Mouse (Mus musculus) cerebellum, adult (tissue): ENCODE measurements around the gene Hes7.

Experiments used
- ATAC-seq: cut with Nextera tagmentation; 2 replicates; pipeline ENCODE4 v1.9.2; 2017; ENCODE audit warnings: mild to moderate bottlenecking, moderate library complexity, mixed read lengths; ENCODE audit not compliant: insufficient number of reproducible peaks, low FRiP score, low TSS enrichment

Gene Hes7

DNA sequence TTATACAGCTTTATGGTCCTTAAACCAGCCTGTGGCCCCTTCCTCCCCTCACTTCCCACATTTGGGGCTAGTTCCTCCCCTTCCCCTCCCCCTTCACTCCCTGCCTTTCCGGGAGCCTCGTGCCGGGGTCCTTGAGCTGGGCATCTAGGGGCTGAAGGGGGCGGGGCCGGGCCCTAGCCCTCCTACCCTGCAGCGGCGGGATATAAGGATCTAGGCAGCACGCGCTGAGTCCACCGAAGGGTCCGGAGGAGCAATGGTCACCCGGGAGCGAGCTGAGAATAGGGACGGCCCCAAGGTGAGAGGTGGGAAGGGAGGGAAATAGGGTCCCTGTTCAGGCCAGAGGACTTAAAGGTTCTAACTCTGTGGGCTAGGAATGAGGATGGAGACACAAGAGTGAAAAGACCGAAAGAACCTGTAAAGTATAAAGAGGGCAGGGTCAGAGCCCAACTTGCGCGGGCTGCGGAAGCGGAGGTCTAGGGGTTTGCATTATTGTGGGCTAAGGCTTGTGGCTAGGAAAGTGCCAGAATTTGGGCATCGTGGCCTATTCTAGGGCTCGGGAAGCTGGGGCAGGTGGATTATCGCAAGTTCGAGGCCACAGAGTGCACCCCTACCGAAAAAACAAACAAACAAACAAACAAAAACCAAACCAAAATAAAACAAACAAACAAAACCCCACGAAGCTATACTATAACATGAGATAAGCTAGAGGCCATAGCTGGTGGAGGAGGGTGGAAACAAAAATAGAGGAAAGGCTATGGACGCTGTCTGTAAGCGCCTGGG lies at the start of gene Hes7:
Hes7 (plus strand) TSS at position 184 of the 780 bp plus-strand sequence.
- no peak for ATAC-seq

DNA sequence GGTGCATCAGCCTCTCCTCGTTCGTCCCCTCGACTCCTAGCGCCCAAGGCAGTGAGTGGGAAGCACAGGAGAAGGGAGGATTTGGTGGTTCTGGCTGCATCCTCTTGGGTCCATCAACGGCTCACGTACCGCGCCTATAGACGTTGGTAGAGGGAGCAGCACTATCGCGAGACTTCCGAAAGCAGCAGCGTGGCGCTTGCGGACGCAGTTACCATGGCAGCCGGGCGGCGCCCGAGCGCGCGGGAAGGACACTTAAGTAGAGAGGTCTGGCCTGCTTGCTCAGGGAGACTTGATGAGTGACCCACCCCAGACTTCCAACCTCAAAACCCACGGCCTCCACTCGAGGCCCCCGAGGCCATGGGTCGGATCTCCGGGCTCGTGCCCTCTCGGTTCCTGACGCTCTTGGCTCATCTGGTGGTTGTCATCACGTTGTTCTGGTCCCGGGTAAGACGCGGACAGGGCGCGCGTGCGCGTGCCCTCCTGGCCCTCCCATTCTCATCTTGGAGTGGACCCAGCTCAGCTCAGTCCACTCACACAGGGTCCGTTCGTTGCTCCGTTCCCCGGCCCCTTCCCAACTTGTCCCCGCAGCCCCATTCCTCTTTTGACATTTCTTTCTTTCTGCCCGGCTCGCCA lies 49.5 kb upstream of the Hes7 start, which contains the start of gene Tmem107:
Tmem107 (plus strand) TSS at position 217 of the 633 bp plus-strand sequence.
- peak; percentile 84 for ATAC-seq

DNA sequence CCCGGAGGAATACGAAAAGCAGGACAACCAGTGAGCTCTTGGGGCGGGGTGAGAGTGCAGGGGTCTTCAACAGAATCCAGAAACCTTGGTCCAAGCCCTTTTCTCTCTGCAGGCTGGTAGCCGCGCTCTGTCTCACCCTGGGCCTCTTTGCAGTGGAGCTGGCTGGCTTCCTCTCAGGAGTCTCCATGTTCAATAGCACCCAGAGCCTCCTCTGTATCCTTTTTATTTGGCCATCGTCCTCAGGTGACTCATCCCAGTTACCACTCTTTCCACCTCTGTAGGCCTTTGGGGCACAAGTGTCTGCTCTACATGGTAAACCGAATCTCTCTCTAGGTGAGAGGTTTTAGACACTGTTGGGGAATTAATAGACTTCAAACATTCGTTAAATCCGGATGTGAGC lies 48.9 kb upstream of the Hes7 start:
- ATAC-seq: no peak

DNA sequence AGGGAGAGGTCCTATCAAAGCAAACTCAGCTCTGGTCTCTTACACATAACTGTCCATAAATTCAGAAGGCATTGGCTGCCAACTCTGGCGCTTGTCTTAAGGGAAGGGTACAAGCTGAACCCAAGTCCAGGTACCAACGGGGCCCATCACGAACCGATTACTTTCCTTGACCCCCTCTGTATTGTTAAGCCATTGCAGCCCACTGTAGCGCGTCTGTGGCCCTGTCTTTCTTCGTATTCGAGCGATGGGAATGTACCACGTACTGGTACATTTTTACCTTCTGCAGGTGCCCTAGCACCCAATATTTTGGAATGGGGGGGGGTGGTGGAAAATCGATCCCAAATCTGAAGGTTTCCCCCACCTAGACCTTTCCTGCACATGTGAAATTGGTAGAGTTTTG lies 48.0 kb upstream of the Hes7 start:
- ATAC-seq: no peak

DNA sequence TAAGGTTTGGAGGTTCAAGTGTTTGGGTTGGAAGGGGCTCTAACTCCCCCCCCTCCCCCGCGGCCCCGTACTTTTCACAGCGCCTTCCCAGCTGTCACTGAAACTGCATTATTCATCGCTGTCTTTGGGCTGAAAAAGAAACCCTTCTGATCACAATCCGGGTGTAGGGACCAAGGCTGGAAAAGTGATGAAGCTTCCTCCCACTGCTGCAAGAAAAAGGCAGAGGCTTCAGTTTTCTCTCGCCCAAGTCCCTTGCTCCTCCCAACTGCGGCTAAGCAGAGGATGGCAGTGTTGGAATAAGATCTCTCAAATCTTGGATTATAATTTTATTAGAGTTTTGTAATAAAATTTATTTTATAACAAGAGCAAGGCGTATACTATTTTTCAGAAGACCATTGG lies 47.5 kb upstream of the Hes7 start:
- no peak for ATAC-seq

DNA sequence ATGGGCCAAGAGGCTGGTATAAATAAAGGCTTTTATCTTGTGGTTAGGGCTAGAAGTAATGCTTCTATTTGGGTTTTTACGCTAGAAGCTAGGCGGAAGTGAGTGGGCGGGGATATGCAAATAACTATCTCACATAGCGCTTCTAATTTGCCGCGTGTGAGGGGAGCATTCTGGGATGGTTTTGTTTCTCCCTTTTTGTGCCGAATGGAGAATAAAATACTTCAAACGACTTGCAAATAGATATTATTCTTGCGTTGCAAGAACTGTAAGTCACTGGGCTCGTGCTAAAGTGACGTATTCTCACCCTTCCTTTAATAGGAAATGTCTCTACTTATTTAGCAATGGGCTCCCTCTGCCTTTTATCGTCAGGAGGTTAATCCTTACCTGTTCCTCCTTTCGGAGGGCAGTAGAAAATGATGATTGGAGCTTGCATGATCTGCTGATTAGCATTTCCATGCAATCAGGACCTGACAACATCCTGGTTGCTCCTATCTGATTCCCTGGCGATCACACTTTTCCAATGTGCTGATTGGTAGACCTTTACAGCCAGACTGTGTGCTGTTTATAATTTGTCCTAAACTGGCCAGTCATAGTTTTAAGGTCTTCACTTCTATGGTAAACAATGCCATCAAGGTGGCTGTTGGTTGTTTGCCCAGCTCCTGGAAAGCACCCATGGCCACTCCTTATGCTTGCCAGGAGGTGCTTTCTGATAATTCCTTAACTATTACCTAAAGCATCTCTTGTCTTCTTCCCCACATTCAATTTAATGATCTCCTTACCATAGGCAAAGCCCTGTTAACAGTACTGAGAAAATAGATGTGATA lies 46.9 kb upstream of the Hes7 start:
- ATAC-seq: peak; percentile 67

DNA sequence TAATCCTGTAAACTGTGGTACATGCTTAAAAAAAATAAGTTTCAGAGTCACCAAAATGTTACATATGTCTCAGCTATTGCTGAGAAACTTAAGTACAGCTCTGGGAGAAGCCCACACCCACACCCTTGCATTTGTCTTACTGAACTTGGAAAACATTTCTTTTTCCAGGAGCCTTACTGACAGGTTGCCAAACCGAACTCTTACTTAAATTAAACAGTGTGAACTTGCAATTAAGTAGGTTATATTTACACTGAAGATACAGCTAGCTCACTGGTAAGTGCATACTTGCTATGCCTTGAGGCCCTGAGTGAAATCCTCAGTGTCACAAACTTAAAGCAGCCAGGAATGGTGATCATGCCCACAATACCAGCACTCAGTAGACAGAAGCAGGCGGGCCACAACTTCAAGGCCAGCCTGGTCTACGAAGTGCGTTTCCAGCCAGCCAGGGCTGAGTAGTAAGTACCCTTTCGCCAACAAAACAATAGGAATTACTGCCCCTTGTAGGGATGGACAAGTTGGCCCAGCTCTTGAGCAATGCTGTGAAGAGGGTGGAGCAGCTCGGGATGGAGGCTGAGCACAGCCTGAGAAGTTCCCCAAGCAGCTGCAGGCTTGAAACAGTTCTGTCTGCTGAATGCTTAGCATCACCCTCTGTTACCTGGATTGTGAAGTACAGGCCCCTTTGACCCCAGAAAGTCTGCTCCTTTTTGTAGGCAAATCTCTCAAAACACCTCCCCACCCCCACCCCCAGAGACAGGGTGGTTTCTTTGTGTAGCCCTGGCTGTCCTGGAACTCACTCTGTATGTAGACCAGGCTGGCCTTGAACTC lies 46.0 kb upstream of the Hes7 start:
- no peak for ATAC-seq

DNA sequence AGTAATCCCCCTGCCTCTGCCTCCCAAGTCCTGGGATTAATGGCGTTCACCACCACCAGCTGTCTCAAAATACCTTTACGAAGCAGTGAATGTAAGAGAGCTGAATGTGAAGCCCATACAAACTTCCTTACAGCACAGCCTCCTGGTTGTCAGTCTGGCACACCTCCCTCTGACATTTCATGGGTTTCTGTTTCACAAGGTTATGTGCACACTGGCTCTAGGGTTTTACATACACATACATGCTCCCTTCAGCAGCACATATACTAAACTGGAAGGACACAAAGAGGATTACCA lies 45.5 kb upstream of the Hes7 start:
- no peak for ATAC-seq

DNA sequence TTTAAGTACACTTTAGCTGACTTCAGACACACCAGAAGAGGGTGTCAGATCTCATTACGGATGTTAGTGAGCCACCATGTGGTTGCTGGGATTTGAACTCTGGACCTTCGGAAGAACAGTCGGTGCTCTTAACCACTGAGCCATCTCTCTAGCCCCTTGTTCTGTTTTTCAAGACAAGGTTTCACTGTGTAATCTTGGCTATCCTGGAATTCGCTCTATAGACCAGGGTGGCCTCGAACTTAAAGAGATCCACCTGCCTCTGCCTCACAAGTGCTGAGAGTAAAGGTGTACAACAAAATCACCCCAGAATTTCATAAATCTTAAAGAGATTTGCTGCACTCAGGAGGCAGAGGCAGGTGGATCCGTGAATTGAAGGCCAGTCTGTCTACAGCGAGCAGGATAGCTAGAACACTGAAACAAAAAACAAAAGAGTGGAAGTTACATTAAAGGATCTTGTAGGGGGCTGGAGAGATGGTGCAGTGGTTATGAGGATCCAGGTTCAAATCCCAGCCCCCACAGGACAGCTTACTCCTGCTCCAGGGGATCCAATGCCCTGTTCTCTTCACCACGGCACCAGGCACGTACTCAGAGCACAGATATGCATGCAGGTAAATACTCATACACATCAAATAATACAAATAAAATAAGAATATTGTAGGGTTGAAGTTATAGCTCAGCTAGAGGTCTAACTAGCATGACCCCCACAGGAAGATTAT lies 44.3 kb upstream of the Hes7 start:
- ATAC-seq: no peak

DNA sequence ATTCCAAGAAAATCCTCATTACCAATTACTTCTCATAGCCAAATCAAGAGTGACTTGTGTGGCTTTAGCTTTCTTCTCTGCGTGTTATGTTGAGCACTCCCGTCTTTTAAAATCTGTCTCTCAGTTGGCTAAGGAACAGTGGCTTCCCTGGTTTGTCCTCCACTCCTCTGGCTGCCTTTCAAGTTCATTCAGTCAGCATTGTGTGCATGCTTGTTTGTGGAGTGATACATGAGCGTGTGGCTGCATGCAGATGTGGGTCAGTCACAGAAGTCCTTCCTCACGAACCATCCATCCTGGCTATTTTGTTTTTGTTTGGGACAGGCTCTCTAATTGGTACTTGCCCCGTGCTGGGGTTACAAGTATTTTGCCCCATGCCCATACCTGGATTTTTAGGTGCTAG lies 43.6 kb upstream of the Hes7 start:
- ATAC-seq: no peak

DNA sequence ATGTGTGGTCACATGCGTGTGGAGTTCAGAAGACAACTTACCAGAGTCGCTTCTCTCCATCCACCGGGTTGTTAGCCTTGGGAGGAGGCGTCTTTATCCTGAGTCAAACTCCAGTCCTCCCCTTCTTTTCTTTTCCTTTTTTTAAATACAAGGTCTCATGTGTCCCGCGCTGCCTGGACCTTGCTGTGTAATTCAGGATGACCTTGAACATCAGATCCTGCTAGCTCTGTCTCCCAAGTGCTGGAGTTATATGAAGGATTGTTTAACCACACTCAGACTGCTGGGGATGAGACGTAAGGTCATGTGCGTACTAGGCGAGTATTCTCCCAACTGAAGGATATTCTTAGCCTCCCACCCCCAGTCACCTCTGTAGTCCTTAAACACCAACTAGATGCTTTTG lies 42.9 kb upstream of the Hes7 start:
- ATAC-seq: no peak

DNA sequence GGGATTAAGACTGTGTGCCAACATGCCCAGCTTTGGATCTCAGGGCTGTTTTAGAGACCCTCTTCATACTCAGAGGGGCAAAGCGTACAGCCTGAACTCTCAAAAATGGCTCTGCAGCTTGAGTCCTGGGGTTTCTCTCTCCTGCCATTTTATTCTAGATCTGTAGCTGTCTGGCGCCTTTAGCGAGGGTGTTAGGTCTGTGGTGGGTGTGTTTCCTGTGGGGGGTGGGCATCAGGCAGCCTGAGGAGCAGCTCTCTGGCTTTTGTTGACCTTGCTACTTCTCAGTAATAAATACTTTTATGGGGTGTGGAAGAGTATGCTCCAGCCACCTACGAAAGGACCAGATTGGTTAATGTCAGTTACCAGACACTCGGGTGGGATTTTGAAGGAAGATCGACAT lies 42.2 kb upstream of the Hes7 start:
- ATAC-seq: no peak

DNA sequence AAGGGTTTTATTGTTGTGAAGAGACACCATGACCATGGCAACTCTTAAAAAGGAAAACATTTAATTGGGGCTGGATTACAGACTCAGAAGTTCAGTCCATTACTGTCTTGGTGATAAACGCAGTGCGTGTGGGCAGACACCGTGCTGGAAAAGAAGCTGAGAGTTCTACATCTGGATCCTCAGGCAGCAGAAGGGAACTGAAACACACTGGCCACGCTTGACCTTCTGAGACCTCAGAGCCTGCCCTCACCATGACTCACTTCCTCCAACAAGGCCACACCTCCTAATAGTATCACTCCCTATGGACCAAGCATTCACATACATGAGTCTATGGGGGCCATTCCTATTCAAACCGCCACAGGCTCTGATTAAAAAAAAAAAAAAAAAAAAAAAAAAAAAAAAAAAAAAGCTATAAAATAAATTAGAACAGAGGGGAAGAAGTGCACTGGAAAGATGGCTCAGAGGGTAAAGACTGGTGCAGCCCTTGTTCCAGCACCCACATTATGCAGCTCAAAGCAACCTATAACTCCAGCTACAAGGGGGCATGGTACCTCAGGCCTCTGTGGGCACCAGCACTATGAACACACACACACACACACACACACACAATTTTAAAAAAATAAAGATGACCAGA lies 41.3 kb upstream of the Hes7 start:
- no peak for ATAC-seq

DNA sequence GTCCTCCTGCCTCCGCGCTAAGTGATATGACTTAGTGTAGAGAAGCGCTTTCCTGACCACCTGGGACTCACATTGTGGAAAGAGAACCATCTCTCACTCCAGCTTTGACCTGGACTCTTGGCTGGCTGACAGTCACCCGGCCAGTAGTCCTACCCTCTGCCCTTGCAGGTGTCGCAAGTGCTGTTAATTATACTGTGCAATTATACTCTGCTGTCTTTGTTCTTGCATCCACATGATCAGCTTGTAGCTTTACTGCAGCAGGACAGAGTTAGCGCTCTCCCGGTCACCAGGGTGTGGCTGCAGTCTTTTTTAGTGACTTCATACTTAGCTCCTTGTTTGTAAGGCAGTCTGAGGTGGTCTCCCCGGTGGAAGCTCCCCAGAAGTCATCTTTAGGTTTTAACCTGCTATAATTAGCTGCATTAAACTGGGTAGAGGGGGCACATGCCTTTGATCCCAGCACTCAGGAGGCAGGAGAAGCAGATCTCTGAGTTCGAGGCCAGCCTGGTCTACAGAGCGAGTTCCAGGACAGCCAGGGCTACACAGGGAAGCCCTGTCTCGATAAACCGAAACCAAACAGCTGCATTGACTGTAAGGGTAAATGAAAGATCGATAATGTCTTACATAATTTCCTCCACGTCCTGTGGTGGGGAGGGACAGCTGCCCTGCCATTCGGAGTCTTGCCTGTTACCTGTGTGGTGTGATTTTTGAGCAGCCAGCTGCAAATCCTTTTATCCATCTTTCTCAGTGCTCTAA lies 39.9 kb upstream of the Hes7 start:
- ATAC-seq: no peak

DNA sequence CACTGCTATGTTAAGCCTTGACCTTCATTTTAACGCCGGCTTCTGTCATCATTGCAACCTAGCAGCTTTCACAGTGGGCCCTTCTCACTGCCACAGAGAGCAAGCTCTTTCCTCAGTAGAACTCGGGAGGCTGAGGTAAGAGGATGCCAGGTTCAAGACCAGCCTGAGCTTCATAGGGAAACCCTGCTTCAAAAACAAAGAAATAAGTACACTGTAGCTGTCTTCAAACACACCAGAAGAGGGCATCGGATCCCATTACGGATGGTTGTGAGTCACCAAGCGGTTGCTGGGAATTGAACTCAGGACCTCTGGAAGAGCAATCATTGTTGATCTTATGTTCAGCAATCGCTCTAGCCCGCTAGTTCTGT lies 39.4 kb upstream of the Hes7 start:
- ATAC-seq: no peak

DNA sequence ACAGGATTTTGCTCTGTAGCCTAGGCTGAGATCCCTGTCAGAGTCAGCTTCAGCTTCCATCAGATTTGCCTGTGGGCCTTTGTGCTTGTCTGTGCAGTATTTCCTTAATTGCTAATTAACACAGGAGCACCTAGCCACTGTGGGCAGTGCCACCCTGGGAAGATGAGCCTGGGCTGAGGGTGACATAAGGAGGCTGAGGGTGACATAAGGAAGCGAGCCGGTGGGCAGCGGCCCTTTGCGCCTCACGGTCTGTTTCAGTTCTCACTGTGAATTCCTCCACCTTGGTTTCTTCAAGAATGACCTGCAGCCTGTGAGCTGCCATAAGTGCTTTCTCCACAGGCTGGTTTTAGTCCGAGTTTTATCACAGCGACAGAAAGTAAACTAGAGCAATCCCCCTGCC lies 38.6 kb upstream of the Hes7 start:
- ATAC-seq: no peak

DNA sequence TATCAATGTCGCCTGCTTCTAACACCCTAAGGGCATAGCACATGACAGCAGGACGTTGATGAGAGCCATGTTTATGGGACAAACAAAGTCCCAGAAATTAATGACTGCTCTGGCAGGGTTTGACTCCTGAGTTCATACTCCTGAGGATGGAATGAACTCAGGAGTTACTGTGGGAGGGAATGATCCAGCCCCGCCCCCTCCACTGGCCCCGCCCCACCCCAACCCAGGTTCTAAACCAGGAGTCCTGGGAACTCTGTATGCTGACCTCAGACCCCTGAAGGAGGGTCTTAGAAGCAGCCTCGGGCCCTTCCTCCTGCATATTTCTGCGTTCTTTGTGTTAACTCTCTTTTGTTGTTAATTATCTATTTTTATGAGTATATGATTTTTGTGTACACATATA lies 34.6 kb upstream of the Hes7 start:
- ATAC-seq: no peak

DNA sequence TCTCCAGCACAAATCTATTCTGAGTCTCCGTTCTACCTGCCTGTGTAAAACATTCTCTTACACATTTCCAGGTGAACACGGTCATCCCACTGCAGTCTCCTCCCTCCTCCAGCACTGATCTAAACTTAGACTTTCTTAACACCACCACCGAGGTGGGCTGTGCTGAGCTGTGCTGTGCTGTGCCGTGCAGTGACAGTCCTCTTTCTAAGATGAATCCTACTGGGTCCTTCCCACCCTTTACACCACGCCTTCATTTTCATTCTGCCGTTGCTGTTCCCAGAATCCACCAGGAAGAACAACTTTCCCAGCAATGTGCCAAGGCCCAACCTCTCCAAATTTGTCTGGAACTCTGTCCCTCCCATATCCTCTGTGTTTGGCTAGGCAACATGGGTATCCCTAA lies 33.8 kb upstream of the Hes7 start:
- ATAC-seq: no peak

DNA sequence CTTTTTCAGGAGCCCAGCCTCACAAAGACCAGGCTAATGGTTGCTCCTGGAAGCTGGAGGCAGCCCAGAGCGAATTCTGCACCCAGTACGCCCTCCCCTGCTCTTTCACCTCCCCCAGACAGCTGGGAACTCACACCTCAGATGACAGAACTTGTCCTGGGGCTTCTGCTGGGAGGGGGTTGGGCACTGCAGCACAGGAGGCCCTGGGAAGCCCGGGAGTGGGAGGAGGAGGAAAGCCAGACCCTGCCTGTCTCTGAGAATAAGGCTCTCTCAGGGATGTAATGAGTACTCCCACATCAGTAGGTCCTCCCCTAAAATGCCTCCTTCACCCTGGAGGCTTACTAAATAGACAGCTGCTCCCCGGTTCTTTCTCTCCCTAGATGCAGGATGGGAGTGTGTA lies 33.1 kb upstream of the Hes7 start:
- ATAC-seq: no peak
